Mouse (Mus musculus): ENCODE results near the gene Speer2. TPM values are rescaled to one million over a fixed set of nuclear protein-coding genes. Genes with fewer than 3 reads are reported as not detected.

Gene Speer2
- not detected in 2 replicates for polyA plus RNA-seq (2014; fragmentation: Nextera tagmentation; extraction: Ambion mirVana)

- Histone ChIP-seq H3K9me3 (ENCODE audit: control insufficient read depth, low read length) (no peaks in the 10 kb centered on the region), H3K4me1 (replicated peaks; ENCODE audit: control insufficient read depth, insufficient read depth, low read length) (no peaks in the 10 kb centered on the region)
Observed at GRCm38 (mm10) chr16:69863644-69864043, at the start of gene Speer2. Speer2 (minus strand) TSS chr16:69863744.

DNA sequence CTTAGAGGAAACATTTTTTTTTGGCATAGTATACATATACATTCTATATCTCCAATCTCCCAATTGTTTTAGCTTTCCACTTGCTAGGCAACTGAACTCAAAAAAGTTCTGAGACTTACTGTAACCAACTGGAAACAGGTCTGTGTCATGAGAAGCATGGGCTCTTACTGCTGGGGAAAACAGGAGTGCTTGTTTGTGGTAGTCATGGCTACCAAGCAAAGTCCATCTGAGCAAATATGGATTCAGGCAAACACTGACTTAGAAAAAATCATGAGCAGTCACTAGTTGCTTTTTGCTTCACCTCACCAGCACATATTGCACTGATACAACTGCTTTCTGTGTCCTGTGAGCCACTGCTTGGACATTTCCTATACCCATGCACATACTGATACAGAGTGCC, 40.8 kb upstream of the Speer2 start:
- Histone ChIP-seq H3K4me2 (ENCODE audit: low read length) (no peak overlapping the region), H3K9me3 (ENCODE audit: control insufficient read depth, low read length) (no peaks in the 10 kb centered on the region), H3K9ac (ENCODE audit: low read length) (no peak overlapping the region), H3K27ac (ENCODE audit: low read depth) (no peak overlapping the region), H3K36me3 (ENCODE audit: control insufficient read depth, insufficient read depth, low read length) (no peaks in the 10 kb centered on the region), H3K27me3 (replicated peaks; ENCODE audit: control insufficient read depth, insufficient read depth, low read length) (no peaks in the 10 kb centered on the region), H3K4me3 (ENCODE audit: low read depth, low read length) (no peak overlapping the region), H3K4me1 (replicated peaks; ENCODE audit: control insufficient read depth, insufficient read depth, low read length) (no peaks in the 10 kb centered on the region)
- ATAC-seq (replicated peaks; ENCODE audit: low FRiP score, low TSS enrichment, low read depth) (no peak), DNase-seq (ENCODE audit: low spot score) (no peak)

More at GRCm38 (mm10) chr16:69863644-69864043, at the start of gene Speer2:
- Histone ChIP-seq H3K36me3 (ENCODE audit: control insufficient read depth, insufficient read depth, low read length) (no peaks in the 10 kb centered on the region), H3K27me3 (replicated peaks; ENCODE audit: control insufficient read depth, insufficient read depth, low read length) (no peaks in the 10 kb centered on the region), H3K4me3 (ENCODE audit: low read depth, low read length) (no peak within 1 kb of the TSS), H3K27ac (ENCODE audit: low read depth) (no peak within 1 kb of the TSS), H3K4me2 (ENCODE audit: low read length) (no peak within 1 kb of the TSS), H3K9ac (ENCODE audit: low read length) (no peak within 1 kb of the TSS)
- DNase-seq (ENCODE audit: low spot score) (no peak), ATAC-seq (replicated peaks; ENCODE audit: low FRiP score, low TSS enrichment, low read depth) (no peak)
- WGBS, result 96% methylated on average over 4 of the region's 4 CpGs

DNA sequence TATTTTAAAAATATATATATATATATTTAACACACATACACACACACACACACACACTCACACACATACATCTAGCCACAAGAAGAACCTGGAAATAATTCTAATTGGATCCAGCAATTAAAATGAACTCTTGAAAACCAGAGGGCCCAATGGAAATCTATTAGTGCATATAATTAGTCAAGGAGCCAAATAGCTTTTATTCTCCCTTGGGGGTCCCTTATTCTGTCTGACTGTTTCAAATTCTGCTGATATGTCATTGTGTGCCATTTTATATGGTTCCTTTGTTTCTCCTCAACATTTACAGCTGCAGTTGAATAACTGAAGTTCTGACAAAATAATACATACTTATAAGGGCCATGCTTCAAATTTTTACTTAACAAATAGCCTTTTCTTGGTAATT, 17.2 kb upstream of the Speer2 start:
- Histone ChIP-seq H3K27me3 (replicated peaks; ENCODE audit: control insufficient read depth, insufficient read depth, low read length) (no peaks in the 10 kb centered on the region), H3K4me1 (replicated peaks; ENCODE audit: control insufficient read depth, insufficient read depth, low read length) (no peaks in the 10 kb centered on the region), H3K9me3 (ENCODE audit: control insufficient read depth, low read length) (no peaks in the 10 kb centered on the region), H3K9ac (ENCODE audit: low read length) (no peak overlapping the region), H3K4me2 (ENCODE audit: low read length) (no peak overlapping the region), H3K36me3 (ENCODE audit: control insufficient read depth, insufficient read depth, low read length) (no peaks in the 10 kb centered on the region), H3K4me3 (ENCODE audit: low read depth, low read length) (no peak overlapping the region), H3K27ac (ENCODE audit: low read depth) (no peak overlapping the region)
- no peak for DNase-seq (ENCODE audit: low spot score)
- no peak for ATAC-seq (replicated peaks; ENCODE audit: low FRiP score, low TSS enrichment, low read depth)

GRCm38 (mm10) chr16:69836628-69837027, 26.9 kb downstream of the Speer2 start:
- 72% methylated on average over 2 of the region's 2 CpGs for WGBS
- Histone ChIP-seq H3K4me2 (ENCODE audit: low read length) (no peak overlapping the region), H3K36me3 (ENCODE audit: control insufficient read depth, insufficient read depth, low read length) (no peaks in the 10 kb centered on the region), H3K4me1 (replicated peaks; ENCODE audit: control insufficient read depth, insufficient read depth, low read length) (no peaks in the 10 kb centered on the region), H3K27ac (ENCODE audit: low read depth) (no peak overlapping the region), H3K9ac (ENCODE audit: low read length) (no peak overlapping the region), H3K27me3 (replicated peaks; ENCODE audit: control insufficient read depth, insufficient read depth, low read length) (no peaks in the 10 kb centered on the region), H3K9me3 (ENCODE audit: control insufficient read depth, low read length) (no peaks in the 10 kb centered on the region), H3K4me3 (ENCODE audit: low read depth, low read length) (no peak overlapping the region)
- no peak for ATAC-seq (replicated peaks; ENCODE audit: low FRiP score, low TSS enrichment, low read depth)
- no peak for DNase-seq (ENCODE audit: low spot score)

DNA sequence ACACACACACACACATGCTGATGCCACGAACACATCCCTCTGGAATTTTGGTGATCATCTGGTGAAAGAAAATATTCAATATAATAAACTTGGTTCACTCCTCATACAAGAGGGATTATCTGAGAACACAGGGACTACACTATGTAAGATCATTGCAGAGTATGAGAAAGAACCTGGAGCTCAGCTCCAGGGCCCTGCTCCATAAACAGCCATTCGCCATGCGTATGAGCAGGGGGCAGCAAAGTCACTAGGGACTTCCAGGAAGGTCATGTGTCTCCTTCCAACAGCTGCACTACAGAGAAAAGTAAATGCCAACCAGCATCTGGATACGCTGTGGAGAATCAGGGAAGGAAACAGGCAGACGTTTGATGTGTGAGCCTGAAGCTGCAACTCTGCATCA, 49.9 kb downstream of the Speer2 start:
- H3K9me3 ChIP-seq (ENCODE audit: control insufficient read depth, low read length), result no peaks in the 10 kb centered on the region
- no peaks in the 10 kb centered on the region for H3K4me1 ChIP-seq (replicated peaks; ENCODE audit: control insufficient read depth, insufficient read depth, low read length)
- H3K27me3 ChIP-seq (replicated peaks; ENCODE audit: control insufficient read depth, insufficient read depth, low read length), result no peaks in the 10 kb centered on the region
- DNase-seq (ENCODE audit: low spot score) (no peak), ATAC-seq (replicated peaks; ENCODE audit: low FRiP score, low TSS enrichment, low read depth) (no peak)
- H3K4me3 ChIP-seq (ENCODE audit: low read depth, low read length), result no peak overlapping the region
- 63% methylated on average over 5 of the region's 5 CpGs for WGBS
- no peak overlapping the region for H3K27ac ChIP-seq (ENCODE audit: low read depth)
- H3K36me3 ChIP-seq (ENCODE audit: control insufficient read depth, insufficient read depth, low read length), result no peaks in the 10 kb centered on the region
- no peak overlapping the region for H3K4me2 ChIP-seq (ENCODE audit: low read length)
- no peak overlapping the region for H3K9ac ChIP-seq (ENCODE audit: low read length)
